Mouse (Mus musculus) ES-E14 (cell line): Measurements from ENCODE around the gene Plch1.

Experiments
- CHD2 ChIP-seq: IDR thresholded peaks from 2 replicates; pipeline ENCODE4 v1.6.1; 2014; ENCODE audit warnings: mild to moderate bottlenecking, low read depth, low read length, inconsistent platforms
- HCFC1 ChIP-seq: IDR thresholded peaks from 2 replicates; pipeline ENCODE4 v1.6.1; 2012; ENCODE audit warnings: low read length, inconsistent platforms, borderline replicate concordance; ENCODE audit not compliant: insufficient read depth
- MAFK ChIP-seq: IDR thresholded peaks from 2 replicates; pipeline ENCODE4 v1.6.1; 2014; ENCODE audit warnings: mild to moderate bottlenecking, low read depth, low read length, inconsistent platforms; ENCODE audit not compliant: insufficient read depth
- ZC3H11A ChIP-seq: IDR thresholded peaks from 2 replicates; pipeline ENCODE4 v1.6.1; 2012; ENCODE audit warnings: low read depth, mild to moderate bottlenecking, inconsistent platforms, low read length, borderline replicate concordance
- ZNF384 ChIP-seq: IDR thresholded peaks from 2 replicates; pipeline ENCODE4 v1.6.1; 2012; ENCODE audit warnings: low read depth, low read length, inconsistent platforms

DNA sequence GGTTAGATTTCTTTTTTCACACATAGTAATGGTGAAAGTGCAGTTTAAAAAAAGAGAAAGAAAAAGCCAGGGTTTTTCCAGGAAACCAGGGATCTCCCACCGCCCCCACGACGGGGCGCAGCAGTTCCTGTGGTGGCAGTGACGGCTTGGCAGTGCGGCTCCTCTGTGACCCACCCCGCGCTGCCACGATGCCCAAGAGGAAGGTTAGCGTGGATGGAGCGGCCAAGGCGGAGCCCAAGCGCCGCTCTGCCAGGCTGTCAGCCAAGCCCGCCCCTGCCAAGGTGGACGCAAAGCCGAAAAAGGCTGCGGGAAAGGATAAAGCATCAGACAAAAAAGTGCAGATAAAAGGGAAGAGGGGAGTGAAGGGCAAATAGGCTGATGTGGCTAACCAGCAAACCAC, 6.0 kb upstream of the Plch1 start:
- no peak for TF ChIP-seq MAFK
- TF ChIP-seq HCFC1, result no peak
- no peak for TF ChIP-seq CHD2
- no peak for TF ChIP-seq ZC3H11A
- TF ChIP-seq ZNF384, result no peak
